Mouse (Mus musculus): ENCODE measurements around the gene Bik. TPM values are rescaled to one million over a fixed set of nuclear protein-coding genes. Genes with fewer than 3 reads are reported as not detected.

The Bik gene
- total and polyA plus RNA-seq, 2 experiments from 2014 or later: 37.7 to 49.6 TPM

- no peak for DNase-seq (ENCODE audit: low spot score)
- H3K9me3 ChIP-seq (replicated peaks; ENCODE audit: control insufficient read depth, low read length): no peaks in the 10 kb centered on the region
- WGBS: 59% methylated on average over 5 of the region's 5 CpGs
These were observed 34.3 kb downstream of the Bik start for GRCm38 (mm10) chr15:83560941-83561477.

GRCm38 (mm10) chr15:83562626-83563270 lies 36.1 kb downstream of the Bik start:
- H3K9me3 ChIP-seq (replicated peaks; ENCODE audit: control insufficient read depth, low read length): no peaks in the 10 kb centered on the region
- TF ChIP-seq CTCF (IDR thresholded peaks at IDR 0.05; ENCODE audit: low read depth): no peak
- no peak for TF ChIP-seq EP300 (IDR thresholded peaks at IDR 0.05; ENCODE audit: low read depth)
- peak overlapping the region; percentile 57 for H3K4me3 ChIP-seq (ENCODE audit: low read depth, low read length)
- ATAC-seq (ENCODE audit: insufficient read depth, low read depth) (peak; percentile 63), DNase-seq (ENCODE audit: low spot score) (peak; percentile 79)
- WGBS: 39% methylated on average over 15 of the region's 15 CpGs
- H3K27me3 ChIP-seq (ENCODE audit: control insufficient read depth, insufficient read depth, low read length): no peaks in the 10 kb centered on the region
- H3K27ac ChIP-seq (ENCODE audit: low read depth): peak overlapping the region; percentile 81
- H3K4me2 ChIP-seq (ENCODE audit: low read depth, low read length): peak overlapping the region; percentile 93
- H3K9ac ChIP-seq (replicated peaks; ENCODE audit: low read depth, low read length): no peak overlapping the region
- H3K4me1 ChIP-seq (ENCODE audit: control insufficient read depth, insufficient read depth): peaks cover 3% of the 10 kb centered on the region; the same call in 1 of the 2 replicates
- H3K36me3 ChIP-seq (replicated peaks; ENCODE audit: control insufficient read depth, insufficient read depth, low read length): no peaks in the 10 kb centered on the region

More at GRCm38 (mm10) chr15:83560941-83561477, 34.3 kb downstream of the Bik start:
- H3K9ac ChIP-seq (replicated peaks; ENCODE audit: low read depth, low read length): no peak overlapping the region
- H3K36me3 ChIP-seq (replicated peaks; ENCODE audit: control insufficient read depth, insufficient read depth, low read length): no peaks in the 10 kb centered on the region
- no peak overlapping the region for H3K4me2 ChIP-seq (ENCODE audit: low read depth, low read length)
- TF ChIP-seq EP300 (IDR thresholded peaks at IDR 0.05; ENCODE audit: low read depth) (no peak), CTCF (IDR thresholded peaks at IDR 0.05; ENCODE audit: low read depth) (no peak)
- no peak overlapping the region for H3K27ac ChIP-seq (ENCODE audit: low read depth)
- H3K27me3 ChIP-seq (ENCODE audit: control insufficient read depth, insufficient read depth, low read length): no peaks in the 10 kb centered on the region
- H3K4me3 ChIP-seq (ENCODE audit: low read depth, low read length): no peak overlapping the region
- H3K4me1 ChIP-seq (ENCODE audit: control insufficient read depth, insufficient read depth): peaks cover 4% of the 10 kb centered on the region; the same call in 1 of the 2 replicates
- no peak for ATAC-seq (ENCODE audit: insufficient read depth, low read depth)

GRCm38 (mm10) chr15:83563327-83563856 lies 36.7 kb downstream of the Bik start, which contains the start of the genes Tspo and Mcat:
TSS of gene Tspo (plus strand) at chr15:83563592.
TSS of gene Mcat (minus strand) at chr15:83563787.
- TF ChIP-seq CTCF (IDR thresholded peaks at IDR 0.05; ENCODE audit: low read depth): no peak
- TF ChIP-seq EP300 (IDR thresholded peaks at IDR 0.05; ENCODE audit: low read depth): no peak
- peak within 1 kb of the TSS; percentile 81 for H3K27ac ChIP-seq (ENCODE audit: low read depth)
- H3K9ac ChIP-seq (replicated peaks; ENCODE audit: low read depth, low read length): peak within 1 kb of the TSS; percentile 65
- H3K4me2 ChIP-seq (ENCODE audit: low read depth, low read length): peak within 1 kb of the TSS; percentile 93
- H3K9me3 ChIP-seq (replicated peaks; ENCODE audit: control insufficient read depth, low read length): no peaks in the 10 kb centered on the region
- 2% methylated on average over 28 of the region's 28 CpGs for WGBS
- peaks cover 3% of the 10 kb centered on the region; the same call in 1 of the 2 replicates for H3K4me1 ChIP-seq (ENCODE audit: control insufficient read depth, insufficient read depth)
- no peaks in the 10 kb centered on the region for H3K36me3 ChIP-seq (replicated peaks; ENCODE audit: control insufficient read depth, insufficient read depth, low read length)
- H3K27me3 ChIP-seq (ENCODE audit: control insufficient read depth, insufficient read depth, low read length): no peaks in the 10 kb centered on the region
- H3K4me3 ChIP-seq (ENCODE audit: low read depth, low read length): peak within 1 kb of the TSS; percentile 57
- DNase-seq (ENCODE audit: low spot score) (no peak), ATAC-seq (ENCODE audit: insufficient read depth, low read depth) (peak; percentile 56)

- Histone ChIP-seq H3K4me1 (ENCODE audit: control insufficient read depth, insufficient read depth) (peaks cover 3% of the 10 kb centered on the region; the same call in 1 of the 2 replicates), H3K27me3 (ENCODE audit: control insufficient read depth, insufficient read depth, low read length) (no peaks in the 10 kb centered on the region), H3K9me3 (replicated peaks; ENCODE audit: control insufficient read depth, low read length) (no peaks in the 10 kb centered on the region), H3K4me2 (ENCODE audit: low read depth, low read length) (peak overlapping the region; percentile 93), H3K36me3 (replicated peaks; ENCODE audit: control insufficient read depth, insufficient read depth, low read length) (no peaks in the 10 kb centered on the region), H3K4me3 (ENCODE audit: low read depth, low read length) (peak overlapping the region; percentile 57), H3K9ac (replicated peaks; ENCODE audit: low read depth, low read length) (peak overlapping the region; percentile 65), H3K27ac (ENCODE audit: low read depth) (peak overlapping the region; percentile 81)
- TF ChIP-seq EP300 (IDR thresholded peaks at IDR 0.05; ENCODE audit: low read depth) (no peak), CTCF (IDR thresholded peaks at IDR 0.05; ENCODE audit: low read depth) (no peak)
- WGBS: under 1% methylated on average over 27 of the region's 27 CpGs
- peak; percentile 24; the same call in 1 of the 2 replicates for ATAC-seq (ENCODE audit: insufficient read depth, low read depth)
- peak; percentile 20 for DNase-seq (ENCODE audit: low spot score)
These were observed 37.4 kb downstream of the Bik start for GRCm38 (mm10) chr15:83563857-83564651.

- DNase-seq (ENCODE audit: low spot score) (no peak), ATAC-seq (ENCODE audit: insufficient read depth, low read depth) (no peak)
- 64% methylated on average over 3 of the region's 3 CpGs for WGBS
- no peaks in the 10 kb centered on the region for H3K27me3 ChIP-seq (ENCODE audit: control insufficient read depth, insufficient read depth, low read length)
- no peak overlapping the region for H3K27ac ChIP-seq (ENCODE audit: low read depth)
- peaks cover 3% of the 10 kb centered on the region; the same call in 1 of the 2 replicates for H3K4me1 ChIP-seq (ENCODE audit: control insufficient read depth, insufficient read depth)
- no peak for TF ChIP-seq CTCF (IDR thresholded peaks at IDR 0.05; ENCODE audit: low read depth)
- no peak for TF ChIP-seq EP300 (IDR thresholded peaks at IDR 0.05; ENCODE audit: low read depth)
- H3K36me3 ChIP-seq (replicated peaks; ENCODE audit: control insufficient read depth, insufficient read depth, low read length): no peaks in the 10 kb centered on the region
- no peak overlapping the region for H3K4me3 ChIP-seq (ENCODE audit: low read depth, low read length)
- H3K9ac ChIP-seq (replicated peaks; ENCODE audit: low read depth, low read length): no peak overlapping the region
- H3K4me2 ChIP-seq (ENCODE audit: low read depth, low read length): no peak overlapping the region
- H3K9me3 ChIP-seq (replicated peaks; ENCODE audit: control insufficient read depth, low read length): no peaks in the 10 kb centered on the region
These were observed 38.8 kb downstream of the Bik start for GRCm38 (mm10) chr15:83565434-83565833.

All from heart, postnatal 0 days (tissue).